Mouse (Mus musculus) CH12.LX (cell line): Measurements from ENCODE around the gene Kcna6.

Source experiments
- CTCF ChIP-seq, 2 experiments: IDR thresholded peaks in 1 of 2; conservative IDR thresholded peaks in 1 of 2; 2 replicates each; pipeline ENCODE4 v1.5.1; 2011 to 2012; ENCODE audit warnings: low read depth in 2 of 2, low read length in 2 of 2, improper control_type of control experiment in 1 of 2, inconsistent platforms in 1 of 2, mild to moderate bottlenecking in 1 of 2, moderate library complexity in 1 of 2
- EP300 ChIP-seq: IDR thresholded peaks from 2 replicates; pipeline ENCODE4 v1.6.1; 2011; ENCODE audit warnings: low read length, improper control_type of control experiment
- ETS1 ChIP-seq: conservative IDR thresholded peaks from 2 replicates; pipeline ENCODE4 v1.6.1; 2012; ENCODE audit warnings: low read depth, mild to moderate bottlenecking, inconsistent platforms, low read length, improper control_type of control experiment, moderate library complexity
- GABPA ChIP-seq: IDR thresholded peaks from 2 replicates; pipeline ENCODE4 v1.6.1; 2012; ENCODE audit warnings: low read depth, low read length, improper control_type of control experiment, inconsistent platforms; ENCODE audit not compliant: insufficient replicate concordance
- MAX ChIP-seq: IDR thresholded peaks from 2 replicates; pipeline ENCODE4 v1.6.1; 2011; ENCODE audit warnings: low read length, improper control_type of control experiment
- MEF2A ChIP-seq: IDR thresholded peaks from 2 replicates; pipeline ENCODE4 v1.6.1; 2014; ENCODE audit warnings: low read depth, mild to moderate bottlenecking, inconsistent platforms, low read length, improper control_type of control experiment, borderline replicate concordance
- NRF1 ChIP-seq: IDR thresholded peaks from 2 replicates; pipeline ENCODE4 v1.6.1; 2014; ENCODE audit warnings: low read depth, mild to moderate bottlenecking, inconsistent platforms, low read length, improper control_type of control experiment, moderate library complexity
- POLR2A ChIP-seq: IDR thresholded peaks from 2 replicates; pipeline ENCODE4 v1.6.1; 2011; ENCODE audit warnings: low read depth, mild to moderate bottlenecking, improper control_type of control experiment, low read length
- UBTF ChIP-seq: IDR thresholded peaks from 2 replicates; pipeline ENCODE4 v1.6.1; 2012; ENCODE audit warnings: low read depth, mild to moderate bottlenecking, inconsistent platforms, low read length, improper control_type of control experiment, moderate library complexity
- USF1 ChIP-seq: IDR thresholded peaks from 2 replicates; pipeline ENCODE4 v1.6.1; 2014; ENCODE audit warnings: low read depth, mild to moderate bottlenecking, inconsistent platforms, low read length, improper control_type of control experiment
- USF2 ChIP-seq: conservative IDR thresholded peaks from 2 replicates; pipeline ENCODE4 v1.6.1; 2011; ENCODE audit warnings: low read depth, low read length, improper control_type of control experiment
- ZC3H11A ChIP-seq: IDR thresholded peaks from 2 replicates; pipeline ENCODE4 v1.6.1; 2012; ENCODE audit warnings: low read depth, mild to moderate bottlenecking, inconsistent platforms, low read length, improper control_type of control experiment
- ZMIZ1 ChIP-seq: IDR thresholded peaks from 2 replicates; pipeline ENCODE4 v1.6.1; 2012; ENCODE audit warnings: low read depth, mild to moderate bottlenecking, inconsistent platforms, low read length, improper control_type of control experiment

DNA sequence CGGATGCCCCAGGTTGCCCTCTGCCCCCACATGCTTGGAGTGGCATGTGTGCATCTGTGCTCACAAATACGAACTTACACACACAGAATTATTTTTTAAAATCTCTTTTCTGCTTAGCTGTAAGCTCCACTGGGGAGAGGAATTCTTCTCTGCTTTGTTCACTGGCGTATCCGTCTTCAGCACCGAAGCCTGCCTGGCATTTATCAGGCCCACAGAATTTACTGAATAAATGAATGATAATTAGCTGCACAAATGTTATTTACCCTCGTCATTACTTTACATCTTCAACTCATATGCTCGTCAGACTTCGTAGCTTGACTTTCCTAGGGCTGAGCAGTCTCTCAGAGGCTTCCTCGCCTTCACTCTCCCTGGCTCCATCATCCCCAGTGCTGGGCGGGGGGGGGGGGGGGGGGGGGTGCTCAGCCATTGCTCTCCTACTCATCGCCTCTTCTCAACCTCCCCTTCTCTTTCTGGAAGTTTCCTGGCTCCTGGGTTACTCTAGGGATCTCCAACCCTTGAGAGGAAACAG, 24.2 kb upstream of the Kcna6 start:
- TF ChIP-seq CTCF (conservative IDR thresholded peaks at IDR 0.05 in 1 of 2, IDR thresholded peaks at IDR 0.05 in 1 of 2; ENCODE audit: low read depth in 2 of 2, low read length in 2 of 2), result no peak
- no peak for TF ChIP-seq ZMIZ1
- TF ChIP-seq EP300, result no peak
- no peak for TF ChIP-seq ZC3H11A
- no peak for TF ChIP-seq GABPA
- TF ChIP-seq MAX, result no peak
- TF ChIP-seq USF2, result no peak
- no peak for TF ChIP-seq ETS1
- TF ChIP-seq USF1, result no peak
- TF ChIP-seq POLR2A, result no peak
- no peak for TF ChIP-seq MEF2A
- TF ChIP-seq UBTF, result no peak
- no peak for TF ChIP-seq NRF1
